Mouse (Mus musculus) brain, embryonic 18.5 days (tissue): ENCODE results near the gene Map3k20.
A peak's percentile ranks its signal among the peaks of the same experiment; 100 is the strongest.

Experiments used
- DNase-seq: peaks from one replicate; pipeline ENCODE4 v3.0.0-alpha.2; 2012; ENCODE audit warnings: low read depth, low spot score

The Map3k20 gene

DNA sequence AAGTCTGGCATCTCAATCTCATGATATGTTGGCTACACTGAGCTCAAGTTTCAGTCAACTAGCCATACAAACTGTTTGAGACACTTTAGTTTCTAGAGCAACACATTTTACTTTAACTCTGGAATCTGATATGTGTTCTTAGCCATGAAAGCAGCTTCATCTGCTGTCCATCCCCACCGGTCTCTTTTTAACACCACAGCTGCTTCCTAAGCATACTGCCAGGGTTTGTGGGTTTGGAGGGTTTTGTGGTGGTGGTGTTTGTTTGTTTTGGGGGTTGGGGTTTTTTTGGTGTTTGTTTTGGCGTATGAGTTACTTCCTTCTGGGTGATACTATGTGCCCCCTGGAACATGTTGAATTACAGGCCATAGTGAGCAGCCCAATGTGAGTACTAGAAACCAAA, 35.2 kb downstream of the Map3k20 start:
- no peak for DNase-seq

DNA sequence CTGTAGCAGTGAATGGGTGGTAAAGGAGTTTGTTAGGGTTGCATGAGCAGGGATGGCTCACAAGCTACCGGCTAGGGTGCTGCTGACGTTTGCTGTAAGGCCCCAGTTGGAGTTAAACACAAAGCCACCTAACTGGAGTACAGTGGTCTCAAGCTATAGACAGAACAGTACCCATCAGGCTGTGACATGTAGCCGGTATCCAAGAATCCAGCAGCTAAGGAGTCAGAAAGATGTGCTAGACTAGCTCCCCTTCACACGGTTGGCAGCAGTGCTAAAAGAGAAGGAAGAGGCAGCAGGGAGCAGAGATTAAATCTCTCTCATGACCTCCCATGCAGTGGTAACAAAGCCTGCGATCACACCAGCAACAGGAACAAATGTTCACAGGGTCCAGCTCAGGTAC, 36.2 kb downstream of the Map3k20 start:
- DNase-seq, result no peak

DNA sequence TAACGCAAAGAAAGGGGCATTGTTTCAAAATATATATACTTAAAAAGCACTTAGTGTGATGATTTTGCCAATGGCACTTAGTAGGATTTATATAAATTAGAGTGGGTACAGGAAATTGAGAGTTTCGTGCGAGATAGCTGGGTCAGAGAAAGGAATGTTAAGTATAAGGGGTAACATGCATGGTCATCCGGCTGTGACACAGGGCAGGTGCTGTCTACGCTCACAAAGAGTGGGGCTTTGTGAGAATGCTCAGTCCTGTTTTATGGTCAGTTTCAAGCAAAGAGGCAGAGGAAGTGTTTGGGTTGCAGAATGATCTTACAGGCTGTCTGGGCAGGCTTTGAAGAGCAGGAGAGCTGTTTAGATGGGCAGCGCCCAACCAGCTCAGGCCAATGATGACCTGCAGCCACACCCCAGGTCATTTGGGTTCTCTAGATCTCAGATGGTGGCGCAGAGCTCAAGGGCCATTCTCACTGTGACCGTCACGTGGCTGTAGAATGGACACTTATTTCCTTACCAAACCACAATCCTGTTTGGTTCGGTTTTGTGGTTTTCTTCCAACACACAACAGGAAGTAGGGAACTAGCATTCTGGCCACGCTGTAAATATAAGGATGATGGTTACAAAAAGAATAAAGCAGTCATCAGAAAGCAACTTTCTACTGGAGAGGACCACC, 37.4 kb downstream of the Map3k20 start:
- DNase-seq, result no peak

DNA sequence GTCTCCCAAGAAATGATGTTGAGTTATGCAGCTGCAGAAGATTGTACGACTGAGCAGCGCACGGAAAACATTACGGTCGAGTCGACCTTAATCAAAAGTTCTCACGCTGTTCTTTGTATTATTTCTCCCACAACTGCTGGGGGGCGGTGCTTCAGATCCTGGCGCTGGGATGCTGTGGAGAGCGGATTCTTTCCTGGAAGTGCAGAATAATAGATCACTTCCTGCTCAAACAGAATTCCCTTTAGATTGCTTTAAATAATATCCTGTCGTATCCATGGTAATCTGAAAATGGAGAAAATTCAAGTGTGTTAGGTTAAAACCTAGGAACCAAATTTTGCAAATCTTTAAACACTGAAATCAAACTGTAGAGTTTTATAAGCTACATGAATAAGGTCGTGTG, 39.0 kb downstream of the Map3k20 start:
- no peak for DNase-seq

DNA sequence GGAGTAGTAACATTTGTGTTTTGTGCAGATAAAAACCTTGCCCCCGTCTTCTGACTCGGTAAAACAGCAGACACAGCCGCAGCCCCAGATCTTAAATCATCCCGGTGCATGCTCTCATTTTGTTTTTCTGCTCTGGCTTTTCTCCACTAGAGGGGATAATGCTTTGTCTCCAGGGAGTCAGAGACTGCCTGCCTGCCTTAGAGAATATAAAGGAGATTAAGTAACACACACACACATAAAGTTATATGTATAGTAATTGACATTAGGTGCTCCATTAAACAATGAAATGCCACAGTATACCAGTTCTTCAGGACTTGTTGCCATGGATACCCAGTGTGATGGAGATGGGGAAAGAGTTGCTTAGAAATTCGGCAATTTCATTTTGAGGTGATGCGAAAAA, 41.1 kb downstream of the Map3k20 start:
- peak; percentile 32 for DNase-seq

DNA sequence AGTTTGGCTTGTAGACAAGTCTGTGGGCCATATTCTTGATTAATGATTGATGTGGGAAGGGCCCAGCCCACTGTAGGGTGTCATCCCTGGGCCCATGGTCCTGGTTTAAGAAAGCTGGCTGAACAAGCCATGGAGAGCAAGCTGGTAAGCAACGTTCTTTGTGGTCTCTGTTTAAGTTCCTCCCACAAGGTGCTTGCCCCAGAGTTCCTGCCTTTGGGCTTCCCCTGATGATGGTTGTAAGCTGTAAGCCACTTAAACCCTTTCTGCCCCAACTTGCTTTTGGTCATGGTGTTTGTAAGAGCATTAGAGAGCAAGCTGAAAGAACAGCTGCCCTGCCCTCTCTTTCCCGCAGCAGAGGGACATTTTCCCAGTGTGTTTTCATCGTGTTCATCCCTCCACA, 43.0 kb downstream of the Map3k20 start:
- DNase-seq, result no peak

DNA sequence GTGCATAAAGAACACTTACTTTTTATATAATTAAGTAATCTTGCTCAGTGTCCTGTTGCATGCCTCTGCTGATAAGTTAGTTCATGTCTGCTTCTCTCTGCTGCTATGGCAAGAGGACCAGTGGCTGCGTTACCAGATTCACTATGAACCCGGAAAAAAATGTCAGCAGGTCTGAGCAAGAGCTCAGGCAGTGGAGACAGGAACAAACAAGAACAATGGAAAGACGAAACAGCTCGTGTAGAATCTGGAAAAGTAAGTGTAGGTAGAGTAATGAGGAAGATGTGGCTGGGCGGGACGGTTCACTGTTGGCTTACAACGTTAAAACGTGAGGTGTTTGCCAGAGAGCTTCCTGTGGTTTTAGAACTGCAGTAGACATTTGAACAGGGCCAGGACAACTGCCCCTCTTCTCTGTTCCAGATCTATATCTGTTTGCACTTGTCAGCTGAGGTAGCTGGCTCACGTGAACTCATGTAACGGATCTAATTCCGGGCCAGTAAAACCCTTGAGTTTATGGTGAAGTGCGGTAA, 45.6 kb downstream of the Map3k20 start:
- DNase-seq, result no peak

DNA sequence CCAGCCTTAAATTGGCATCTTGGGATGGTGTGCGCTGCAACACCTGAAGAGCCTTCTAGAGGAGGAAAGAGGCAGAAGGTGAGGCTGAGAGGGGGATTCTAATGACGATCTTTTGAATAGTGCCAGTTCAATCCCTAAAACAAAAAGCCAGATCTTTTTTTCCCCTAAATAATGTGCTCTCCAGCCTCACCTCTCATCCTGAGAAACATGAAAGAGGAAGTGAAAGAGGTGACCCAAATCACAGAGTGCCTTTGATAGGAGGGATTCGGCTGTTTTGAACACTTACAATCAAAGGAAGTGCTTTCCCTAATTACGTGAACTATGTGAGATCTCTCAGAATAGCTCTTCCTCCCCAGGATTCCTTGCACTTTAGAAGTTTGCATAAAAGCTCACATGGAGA, 46.6 kb downstream of the Map3k20 start:
- DNase-seq, result no peak

DNA sequence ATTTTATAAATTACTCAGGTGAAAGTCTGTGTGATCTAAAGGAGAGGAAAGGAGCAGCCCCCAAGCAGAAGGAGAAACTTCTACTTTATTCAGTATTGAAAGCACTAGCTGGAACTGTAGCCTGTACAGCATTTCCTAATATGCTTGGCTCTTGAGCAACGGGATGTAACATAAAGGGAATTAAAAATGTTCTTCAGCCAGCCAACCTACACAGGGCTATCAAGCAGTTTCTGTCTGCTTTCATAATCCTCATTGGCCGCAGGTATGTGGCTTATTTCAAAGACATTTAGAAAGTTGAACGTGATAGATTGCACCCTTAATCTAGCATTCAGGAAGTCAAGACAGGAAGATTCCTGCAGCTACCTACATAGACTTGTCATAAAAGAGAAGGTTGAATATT, 47.8 kb downstream of the Map3k20 start:
- DNase-seq, result no peak

DNA sequence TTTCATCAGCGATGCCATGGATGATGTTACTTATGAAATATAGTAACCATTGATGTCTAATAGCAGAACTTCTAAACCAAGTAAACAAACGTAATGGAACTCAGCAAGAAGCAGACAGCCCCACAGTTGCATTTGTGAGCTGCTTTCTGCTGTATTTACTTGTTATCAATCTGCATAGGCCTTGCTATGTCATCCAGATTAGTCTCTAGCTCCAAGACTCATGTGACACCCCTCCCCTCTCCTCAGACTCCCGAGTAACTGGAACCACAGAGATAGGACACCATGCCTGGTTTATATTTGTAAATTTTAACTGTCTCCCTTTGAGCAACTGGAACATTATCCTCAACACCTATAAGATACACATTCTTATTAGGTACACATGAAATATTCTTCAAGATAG, 51.4 kb downstream of the Map3k20 start:
- DNase-seq, result no peak

DNA sequence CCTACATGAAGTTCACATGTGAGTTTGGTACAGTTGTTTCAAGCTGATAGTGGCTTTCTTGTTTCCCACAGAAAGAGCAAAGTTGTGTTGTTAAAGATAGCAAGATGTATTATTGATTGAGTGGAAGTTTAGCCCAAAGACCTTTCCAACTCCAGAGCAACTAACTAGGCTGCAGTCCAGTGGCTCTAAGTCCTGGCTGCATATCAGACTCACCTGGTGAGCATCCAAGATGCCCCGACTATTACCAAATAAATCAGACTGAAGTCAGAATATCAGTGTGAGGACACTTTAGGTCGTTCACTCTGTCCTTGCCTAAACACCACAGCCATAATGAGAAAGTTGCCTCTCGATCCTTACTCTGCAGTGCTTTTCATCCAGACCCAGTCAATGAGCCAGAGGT, 59.8 kb downstream of the Map3k20 start:
- no peak for DNase-seq

DNA sequence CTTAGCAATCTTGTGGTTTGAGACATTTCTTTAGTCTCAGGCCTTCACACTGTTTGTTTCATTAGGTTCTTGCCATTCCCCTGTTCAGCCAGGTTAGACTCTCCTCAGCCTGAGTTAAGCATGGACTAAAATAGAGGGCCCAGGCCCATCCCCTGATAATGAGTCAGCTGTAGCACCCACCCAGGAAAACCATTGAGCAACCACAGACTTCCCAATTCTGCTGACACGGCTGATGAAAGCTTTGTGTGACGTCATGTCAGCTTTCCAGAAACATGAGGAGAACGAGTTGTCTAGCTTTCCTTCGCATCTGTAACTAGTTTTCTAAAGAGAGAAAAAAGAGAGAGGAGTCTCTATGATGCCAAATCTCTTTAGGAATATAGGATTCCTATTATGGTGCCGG, 65.9 kb downstream of the Map3k20 start:
- DNase-seq, result no peak

DNA sequence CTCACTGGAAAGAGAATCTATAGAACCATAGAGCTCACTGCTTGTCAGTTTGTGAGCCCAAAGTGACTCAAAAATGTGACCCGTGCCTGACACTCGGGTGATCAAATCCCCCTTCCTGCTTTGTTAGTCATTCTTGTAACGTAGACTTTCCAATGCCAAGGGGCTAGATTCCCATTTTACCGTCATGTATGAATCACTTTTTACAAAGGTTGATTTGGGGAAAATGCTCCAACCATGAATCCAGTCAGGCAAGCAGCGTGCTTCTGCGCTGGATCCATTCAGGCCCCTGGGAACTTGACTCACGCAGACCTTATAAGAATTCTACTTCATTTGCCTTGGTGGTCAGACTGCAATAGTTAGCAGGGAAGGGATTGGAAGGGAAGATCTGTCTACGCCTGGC, 66.3 kb downstream of the Map3k20 start:
- no peak for DNase-seq

DNA sequence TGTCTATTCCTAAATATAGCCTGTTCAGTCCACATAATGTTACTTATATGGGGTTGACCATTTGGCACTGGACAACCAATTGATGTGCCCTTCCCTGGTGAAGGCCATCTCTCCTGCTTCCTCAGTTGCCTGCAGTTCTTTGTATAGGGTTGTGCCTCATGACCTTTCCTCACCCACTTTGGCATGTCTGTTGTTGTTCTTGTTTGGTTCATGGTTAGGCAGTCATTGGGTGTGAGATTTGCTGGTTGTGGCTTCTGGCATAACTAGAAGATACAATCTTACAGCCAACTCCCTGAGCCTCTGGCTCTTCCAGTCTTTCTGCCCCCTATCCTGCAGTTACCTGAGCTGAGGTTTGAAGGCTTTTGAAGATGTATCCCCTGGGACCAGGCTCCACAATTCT, 67.3 kb downstream of the Map3k20 start:
- DNase-seq, result no peak

DNA sequence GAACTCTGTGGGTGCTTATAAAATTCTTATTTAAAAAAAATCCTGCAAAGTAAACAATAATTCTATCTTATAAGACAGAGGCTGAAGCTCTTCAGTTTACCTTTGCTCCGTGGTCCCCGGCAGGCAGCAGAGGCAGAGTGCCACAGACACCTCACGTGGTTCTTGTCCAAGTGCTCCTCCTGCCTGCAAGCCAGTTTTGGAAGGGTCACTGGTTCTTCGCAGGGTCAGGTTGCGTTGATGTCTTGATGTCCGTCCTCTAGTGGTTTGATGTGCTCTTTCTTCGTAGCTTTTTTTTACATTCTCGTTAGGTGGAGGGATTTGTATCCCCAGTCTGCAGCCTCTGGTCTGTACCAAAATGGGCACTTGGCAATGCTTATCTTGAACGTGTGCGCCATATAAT, 71.0 kb downstream of the Map3k20 start:
- no peak for DNase-seq

DNA sequence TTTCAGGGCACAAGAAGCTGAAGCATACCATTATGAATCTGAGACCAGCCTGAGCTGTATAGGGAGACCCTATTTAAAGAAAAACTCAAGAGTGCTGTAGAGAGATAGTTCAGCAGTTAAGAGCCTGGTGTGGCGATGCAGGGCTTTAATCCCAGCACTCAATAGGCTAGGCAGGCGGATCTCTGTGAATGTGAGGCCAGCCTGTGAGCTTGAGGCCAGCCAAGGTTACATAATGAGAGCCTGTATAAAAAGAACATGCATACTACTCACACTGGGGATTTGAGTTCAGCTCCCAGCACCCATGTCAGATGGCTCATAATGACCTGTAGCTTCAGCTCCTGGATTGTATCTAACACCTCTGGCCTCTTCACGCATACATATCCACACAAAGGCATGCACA, 76.1 kb downstream of the Map3k20 start:
- no peak for DNase-seq

DNA sequence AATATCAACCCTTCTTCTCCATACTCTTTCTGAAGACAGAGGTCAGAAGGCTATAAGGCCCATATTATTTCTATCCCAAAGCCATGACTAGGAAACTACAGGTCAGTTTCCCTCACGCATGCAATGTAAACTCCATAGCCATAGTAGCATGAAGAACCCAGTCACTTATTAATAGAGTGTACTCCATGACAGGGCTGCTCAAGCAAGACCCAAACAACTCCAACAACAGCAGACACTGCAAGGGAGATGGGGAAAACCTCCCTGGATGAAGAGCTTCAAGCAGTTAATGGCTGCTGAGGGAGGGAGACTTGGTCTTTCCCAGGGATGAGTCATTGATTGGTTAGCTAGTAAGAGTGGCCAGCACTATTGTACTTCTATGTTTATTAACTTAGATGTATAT, 78.0 kb downstream of the Map3k20 start:
- no peak for DNase-seq

DNA sequence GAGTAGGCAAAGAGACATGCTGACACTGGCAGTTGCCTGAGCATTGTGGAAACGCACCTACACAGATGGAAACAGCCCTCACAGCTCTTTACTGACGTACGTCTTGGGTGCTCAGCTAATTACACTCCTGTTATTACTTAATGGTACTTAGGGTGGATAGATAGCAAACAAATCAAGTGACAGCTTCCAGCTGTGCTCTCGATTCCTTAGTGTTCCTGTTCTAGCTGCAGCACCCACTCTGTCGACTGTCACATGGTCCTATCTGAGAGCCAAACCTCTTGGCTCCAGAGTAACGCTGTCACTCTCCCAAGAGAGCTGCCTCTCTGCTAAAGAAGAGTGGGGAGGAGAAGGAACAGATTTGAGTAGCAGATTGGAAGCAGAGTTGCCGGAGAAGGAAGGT, 80.5 kb downstream of the Map3k20 start:
- DNase-seq, result no peak

DNA sequence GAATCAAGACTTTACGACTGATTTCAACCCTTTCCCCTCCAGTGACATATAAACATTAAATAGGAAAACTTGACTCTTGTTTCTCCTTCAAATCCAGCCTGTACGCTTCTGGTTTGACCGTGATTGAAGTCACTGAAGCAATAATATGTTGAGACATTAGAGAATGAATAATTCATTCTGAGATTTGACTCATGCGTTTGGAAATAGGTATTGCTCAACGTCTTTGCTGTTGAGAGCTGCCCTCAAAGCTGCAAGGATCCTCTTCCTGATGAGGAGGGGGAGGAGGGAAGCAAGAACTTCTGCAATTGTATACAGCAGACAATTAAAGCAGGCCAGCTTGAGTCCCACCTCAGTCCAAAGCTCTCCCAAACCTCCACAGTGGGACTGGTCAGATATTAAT, 81.1 kb downstream of the Map3k20 start:
- no peak for DNase-seq

DNA sequence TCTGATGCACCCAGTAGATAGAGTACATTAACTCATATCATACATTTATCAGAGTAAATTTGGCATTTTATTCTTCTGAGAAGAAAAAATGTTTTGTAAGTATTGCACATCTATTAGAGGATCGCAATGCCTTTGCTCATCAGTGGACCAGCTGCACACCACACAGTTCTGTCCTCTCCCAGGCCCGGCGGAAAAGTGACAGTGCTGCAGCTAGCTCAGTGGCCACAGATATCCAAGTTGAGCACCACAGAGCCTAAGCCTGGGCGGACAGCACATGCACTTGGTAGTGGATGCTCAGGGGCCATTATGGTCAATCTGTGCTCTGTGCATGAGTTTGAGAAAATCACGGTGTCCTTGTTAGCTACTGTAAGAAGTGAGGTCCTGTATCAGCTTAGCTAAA, 82.4 kb downstream of the Map3k20 start:
- no peak for DNase-seq

DNA sequence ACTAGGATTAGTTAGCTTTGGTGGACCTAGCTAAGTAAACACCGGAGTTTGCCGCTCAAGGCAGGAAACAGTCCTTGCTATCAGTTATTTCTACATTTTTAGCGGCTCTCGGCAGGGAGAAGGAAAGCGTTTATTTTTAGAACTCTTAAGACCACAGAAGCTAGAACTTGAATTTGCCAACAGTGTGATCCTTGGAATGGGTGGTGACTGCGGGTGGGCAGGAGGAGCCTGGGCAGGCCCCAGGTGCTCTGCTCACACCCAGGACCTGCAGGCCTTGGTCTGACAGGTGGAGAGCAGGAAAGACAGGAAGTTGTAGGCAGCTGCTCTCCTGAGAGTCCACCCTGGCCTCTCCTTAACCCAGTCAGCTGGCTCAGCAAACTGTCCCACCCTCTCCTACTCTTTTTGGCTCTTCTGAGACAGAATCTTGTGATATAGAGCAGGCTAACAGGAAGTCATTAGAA, 83.7 kb downstream of the Map3k20 start:
- DNase-seq, result no peak

DNA sequence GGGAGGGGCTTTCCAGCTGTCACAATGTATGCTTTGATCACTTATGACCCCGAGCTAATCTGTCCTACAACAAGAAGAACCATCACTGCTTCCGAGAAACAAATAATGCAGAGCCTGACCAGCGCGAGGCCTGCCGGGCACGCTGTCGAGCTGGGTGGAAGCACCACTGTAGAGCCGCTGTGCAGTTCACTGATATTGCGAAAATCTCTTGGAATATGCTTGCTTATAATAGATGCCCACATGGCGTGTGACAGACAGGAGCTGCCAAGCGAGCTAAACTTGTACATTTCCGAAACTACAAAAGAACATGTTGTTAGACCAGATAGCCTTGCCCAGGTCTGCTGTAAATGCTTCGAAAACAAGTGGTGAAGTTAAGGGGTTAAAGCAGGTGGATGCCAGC, 86.7 kb downstream of the Map3k20 start:
- no peak for DNase-seq

DNA sequence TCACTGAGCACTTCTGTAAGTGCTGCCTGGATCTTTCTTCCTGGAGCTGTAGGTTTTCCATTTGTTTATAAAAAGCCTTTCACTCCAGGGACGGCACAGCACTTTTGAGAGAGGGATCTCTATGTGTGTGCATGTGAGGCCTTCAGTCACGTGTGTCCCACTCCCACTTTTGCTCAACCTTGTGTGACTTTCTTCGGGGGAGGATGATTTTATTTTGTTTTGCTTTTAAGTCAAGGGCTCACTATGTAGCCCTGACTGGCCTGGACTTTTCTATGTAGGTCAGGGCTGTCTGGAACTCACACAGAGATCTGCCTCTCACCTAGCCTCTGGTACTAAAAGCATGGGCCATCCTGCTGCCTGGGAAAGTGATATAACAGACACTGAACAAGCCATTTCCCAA, 88.6 kb downstream of the Map3k20 start:
- no peak for DNase-seq

DNA sequence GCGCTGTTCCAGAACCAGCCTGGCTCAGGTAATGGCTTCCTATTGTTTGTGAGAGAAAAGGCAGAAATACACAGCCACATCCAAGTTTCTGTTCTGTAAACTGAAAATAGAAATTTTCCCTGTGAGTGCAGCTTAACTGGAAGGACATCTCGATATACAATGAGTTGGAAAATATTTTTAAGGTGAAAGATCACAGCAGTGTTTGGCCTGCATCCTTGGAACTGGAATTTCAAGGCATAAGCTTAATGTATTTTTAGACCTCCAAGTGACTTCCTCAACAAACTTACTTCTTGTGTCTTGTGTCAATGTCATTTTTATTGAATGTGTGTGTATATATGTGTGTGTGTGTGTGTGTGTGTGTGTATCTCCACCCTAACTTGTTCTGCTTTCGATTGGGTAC, 90.4 kb downstream of the Map3k20 start:
- DNase-seq, result no peak
